Mouse (Mus musculus): ENCODE results near the gene Ccdc96. TPM values are rescaled to one million over a fixed set of nuclear protein-coding genes. Genes with fewer than 3 reads are reported as not detected.
A peak's percentile ranks its signal among the peaks of the same experiment; 100 is the strongest.

The Ccdc96 gene
- total RNA-seq (2014; rRNA removed) (not detected in 2 replicates), polyA plus RNA-seq (2012; rRNA removed) (0.10 TPM in 1 of 2 replicates, not detected in the other)

DNA sequence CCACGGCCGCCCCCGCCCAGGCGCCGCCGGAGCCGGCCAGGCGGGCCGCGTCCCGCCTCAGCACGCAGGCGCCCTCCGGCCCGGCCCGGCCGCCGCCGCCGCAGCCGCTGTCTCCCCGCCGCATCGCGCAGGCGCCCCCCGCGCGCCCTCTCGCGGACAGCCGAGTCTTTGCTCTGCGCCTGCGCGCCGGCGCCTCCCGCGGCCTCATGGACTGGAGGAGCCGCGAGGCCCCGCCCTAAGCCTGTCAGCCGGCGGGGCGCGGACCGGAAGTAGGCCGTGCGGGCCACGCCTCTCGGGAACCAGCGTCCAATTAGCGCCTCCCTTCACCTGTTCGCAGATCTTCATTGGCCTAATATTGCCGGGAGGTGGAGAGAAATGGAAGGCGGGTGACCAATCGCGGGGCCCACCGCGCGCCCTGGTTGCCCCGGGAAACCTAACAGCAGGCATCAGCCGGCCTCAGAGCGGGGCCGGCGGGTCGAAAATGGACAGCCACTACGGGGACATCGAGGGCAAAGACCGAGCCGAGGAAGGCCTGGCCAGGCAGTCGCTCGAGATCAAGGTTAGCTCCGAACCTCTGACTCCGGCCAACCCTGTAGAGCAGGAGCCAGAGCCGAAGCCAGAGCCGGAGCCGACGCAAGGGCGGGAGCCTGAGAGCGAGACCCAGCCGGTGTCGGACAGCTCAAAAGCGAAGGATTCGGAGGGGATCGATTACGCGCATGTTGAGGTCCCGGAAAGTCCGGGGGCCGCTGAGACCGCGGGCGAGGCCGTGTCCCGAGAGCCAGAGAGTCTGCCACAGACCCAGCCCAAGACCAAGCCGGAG lies at the start of gene Ccdc96, which contains the start of gene Tada2b:
Gene Ccdc96 (plus strand): TSS at position 418 of the 820 bp plus-strand sequence.
Gene Tada2b (minus strand): TSS at position 115 of the 820 bp plus-strand sequence.
- H3K36me3 ChIP-seq (ENCODE audit: control insufficient read depth, insufficient read depth, low read length): no peaks in the 10 kb centered on the region
- peak; percentile 53 for TF ChIP-seq CTCF (IDR thresholded peaks at IDR 0.05; ENCODE audit: low read depth, low read length)
- TF ChIP-seq POLR2A (IDR thresholded peaks at IDR 0.05; ENCODE audit: extremely low read depth, insufficient read depth, low read length): 0 out of 2 replicates have a peak, but pooled peaks have one; percentile 37
- peak within 1 kb of the TSS; percentile 64 for H3K27ac ChIP-seq (replicated peaks; ENCODE audit: insufficient read depth, low read depth, low read length)
- peak; percentile 92 for DNase-seq (ENCODE audit: extremely low read depth, low read depth, low spot score)
- 9% methylated on average over 97 of the region's 97 CpGs for WGBS
- H3K4me3 ChIP-seq (ENCODE audit: insufficient read depth, low read depth, low read length): peak within 1 kb of the TSS; percentile 82
- H3K4me1 ChIP-seq (ENCODE audit: control insufficient read depth, insufficient read depth, low read length): peaks cover 23% of the 10 kb centered on the region
- H3K9ac ChIP-seq (ENCODE audit: low read depth, low read length): peak within 1 kb of the TSS; percentile 96
- peaks cover 37% of the 10 kb centered on the region for H3K79me2 ChIP-seq (ENCODE audit: control insufficient read depth, insufficient read depth, low read length)
- H3K27me3 ChIP-seq (ENCODE audit: control insufficient read depth, insufficient read depth, low read length): no peaks in the 10 kb centered on the region

DNA sequence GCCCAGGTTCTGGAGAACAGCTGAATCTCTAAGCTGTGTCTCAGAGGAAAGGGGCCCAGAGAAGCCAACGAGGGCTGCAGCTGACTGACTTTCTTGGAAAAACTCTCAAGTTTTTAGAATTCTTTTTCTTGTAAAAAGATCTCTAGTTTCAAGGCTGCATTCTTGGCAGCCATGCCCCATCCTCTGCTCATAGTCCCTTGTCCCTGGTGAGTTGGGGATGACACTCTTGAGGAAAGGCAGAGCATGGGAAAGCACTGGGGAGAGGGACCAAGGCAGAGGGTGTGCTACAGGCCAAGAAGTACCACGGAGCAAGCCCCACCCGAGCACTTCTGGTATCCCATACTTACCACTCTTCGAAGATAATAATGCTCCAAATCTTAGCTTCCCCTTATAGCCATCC lies 47.5 kb upstream of the Ccdc96 start:
- no peak for TF ChIP-seq POLR2A (IDR thresholded peaks at IDR 0.05; ENCODE audit: extremely low read depth, insufficient read depth, low read length)
- TF ChIP-seq CTCF (IDR thresholded peaks at IDR 0.05; ENCODE audit: low read depth, low read length): no peak
- H3K36me3 ChIP-seq (ENCODE audit: control insufficient read depth, insufficient read depth, low read length): no peaks in the 10 kb centered on the region
- 66% methylated on average over 4 of the region's 4 CpGs for WGBS
- H3K4me1 ChIP-seq (ENCODE audit: control insufficient read depth, insufficient read depth, low read length): no peaks in the 10 kb centered on the region
- DNase-seq (ENCODE audit: extremely low read depth, low read depth, low spot score): no peak
- H3K27ac ChIP-seq (replicated peaks; ENCODE audit: insufficient read depth, low read depth, low read length): no peak overlapping the region
- H3K27me3 ChIP-seq (ENCODE audit: control insufficient read depth, insufficient read depth, low read length): no peaks in the 10 kb centered on the region
- no peak overlapping the region for H3K4me3 ChIP-seq (ENCODE audit: insufficient read depth, low read depth, low read length)
- H3K9ac ChIP-seq (ENCODE audit: low read depth, low read length): no peak overlapping the region
- no peaks in the 10 kb centered on the region for H3K79me2 ChIP-seq (ENCODE audit: control insufficient read depth, insufficient read depth, low read length)

DNA sequence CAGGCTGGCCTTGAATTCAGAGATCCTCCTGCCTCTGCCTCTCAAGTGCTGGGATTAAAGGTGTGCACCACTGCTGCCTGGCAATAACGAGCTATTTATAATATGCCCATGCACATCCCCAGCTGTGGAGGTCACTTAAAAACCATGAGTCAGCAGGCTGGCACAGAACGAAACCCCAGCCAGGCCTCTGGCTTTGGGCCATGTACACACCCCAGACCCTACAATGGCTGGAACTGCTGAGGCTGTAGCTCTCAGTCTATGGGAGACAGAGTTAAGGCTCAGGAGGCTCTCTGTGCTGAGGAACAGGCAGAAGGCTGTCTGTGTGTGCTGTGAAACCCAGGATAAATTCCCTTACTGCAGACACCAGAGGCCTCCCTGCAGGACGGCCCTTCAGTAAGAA lies 43.6 kb upstream of the Ccdc96 start:
- Histone ChIP-seq H3K9ac (ENCODE audit: low read depth, low read length) (no peak overlapping the region), H3K36me3 (ENCODE audit: control insufficient read depth, insufficient read depth, low read length) (no peaks in the 10 kb centered on the region), H3K4me1 (ENCODE audit: control insufficient read depth, insufficient read depth, low read length) (no peaks in the 10 kb centered on the region), H3K79me2 (ENCODE audit: control insufficient read depth, insufficient read depth, low read length) (no peaks in the 10 kb centered on the region), H3K27ac (replicated peaks; ENCODE audit: insufficient read depth, low read depth, low read length) (no peak overlapping the region), H3K4me3 (ENCODE audit: insufficient read depth, low read depth, low read length) (no peak overlapping the region), H3K27me3 (ENCODE audit: control insufficient read depth, insufficient read depth, low read length) (no peaks in the 10 kb centered on the region)
- no peak for DNase-seq (ENCODE audit: extremely low read depth, low read depth, low spot score)
- WGBS: 72% methylated on average over 3 of the region's 3 CpGs
- no peak for TF ChIP-seq CTCF (IDR thresholded peaks at IDR 0.05; ENCODE audit: low read depth, low read length)
- TF ChIP-seq POLR2A (IDR thresholded peaks at IDR 0.05; ENCODE audit: extremely low read depth, insufficient read depth, low read length): no peak

DNA sequence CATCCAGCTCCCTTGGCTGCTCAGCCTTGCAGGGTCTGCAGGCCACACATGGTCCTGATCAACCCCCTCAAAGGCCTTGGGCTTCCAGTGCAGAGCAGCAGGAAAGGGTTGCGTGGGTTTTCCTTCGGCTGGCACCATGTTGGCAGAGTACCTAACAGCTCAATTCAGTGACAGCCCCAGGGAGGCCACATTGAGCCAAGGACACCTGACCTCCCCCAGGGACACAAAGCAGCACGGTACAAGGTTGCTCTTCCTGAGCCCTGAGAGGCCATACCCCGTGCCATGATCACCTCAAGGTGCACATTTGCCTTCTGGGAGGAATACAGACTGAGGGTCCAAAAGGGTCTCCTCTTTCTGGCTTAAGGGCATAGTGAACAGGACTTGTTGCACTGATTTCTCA lies 39.8 kb upstream of the Ccdc96 start:
- Histone ChIP-seq H3K4me1 (ENCODE audit: control insufficient read depth, insufficient read depth, low read length) (no peaks in the 10 kb centered on the region), H3K27ac (replicated peaks; ENCODE audit: insufficient read depth, low read depth, low read length) (no peak overlapping the region), H3K79me2 (ENCODE audit: control insufficient read depth, insufficient read depth, low read length) (no peaks in the 10 kb centered on the region), H3K36me3 (ENCODE audit: control insufficient read depth, insufficient read depth, low read length) (no peaks in the 10 kb centered on the region), H3K9ac (ENCODE audit: low read depth, low read length) (no peak overlapping the region), H3K4me3 (ENCODE audit: insufficient read depth, low read depth, low read length) (no peak overlapping the region), H3K27me3 (ENCODE audit: control insufficient read depth, insufficient read depth, low read length) (no peaks in the 10 kb centered on the region)
- WGBS: 47% methylated on average over 4 of the region's 4 CpGs
- no peak for DNase-seq (ENCODE audit: extremely low read depth, low read depth, low spot score)
- TF ChIP-seq POLR2A (IDR thresholded peaks at IDR 0.05; ENCODE audit: extremely low read depth, insufficient read depth, low read length) (no peak), CTCF (IDR thresholded peaks at IDR 0.05; ENCODE audit: low read depth, low read length) (no peak)

DNA sequence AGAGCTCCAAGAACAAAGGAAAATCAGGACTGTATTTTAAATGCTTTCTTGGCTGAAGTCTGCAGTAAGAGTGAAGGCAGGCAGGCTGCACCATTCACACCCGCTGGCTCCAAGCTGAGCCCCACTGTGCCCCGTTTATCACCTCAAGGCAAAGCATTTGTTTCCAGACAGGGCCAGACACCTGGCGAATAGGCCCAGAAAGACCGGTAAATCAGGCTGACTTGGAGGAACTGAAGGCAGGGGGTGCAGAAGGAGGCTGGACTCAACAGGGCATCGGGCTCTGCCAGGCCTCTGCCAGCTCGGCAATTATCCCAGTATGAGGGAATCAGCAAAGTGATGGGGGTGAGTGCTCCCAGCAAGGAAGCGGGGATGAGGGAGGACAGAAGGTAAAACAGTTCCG lies 39.4 kb upstream of the Ccdc96 start:
- H3K27me3 ChIP-seq (ENCODE audit: control insufficient read depth, insufficient read depth, low read length): no peaks in the 10 kb centered on the region
- no peak for DNase-seq (ENCODE audit: extremely low read depth, low read depth, low spot score)
- WGBS: 53% methylated on average over 8 of the region's 8 CpGs
- no peak overlapping the region for H3K27ac ChIP-seq (replicated peaks; ENCODE audit: insufficient read depth, low read depth, low read length)
- no peaks in the 10 kb centered on the region for H3K4me1 ChIP-seq (ENCODE audit: control insufficient read depth, insufficient read depth, low read length)
- no peaks in the 10 kb centered on the region for H3K79me2 ChIP-seq (ENCODE audit: control insufficient read depth, insufficient read depth, low read length)
- no peaks in the 10 kb centered on the region for H3K36me3 ChIP-seq (ENCODE audit: control insufficient read depth, insufficient read depth, low read length)
- no peak overlapping the region for H3K9ac ChIP-seq (ENCODE audit: low read depth, low read length)
- TF ChIP-seq POLR2A (IDR thresholded peaks at IDR 0.05; ENCODE audit: extremely low read depth, insufficient read depth, low read length): no peak
- no peak for TF ChIP-seq CTCF (IDR thresholded peaks at IDR 0.05; ENCODE audit: low read depth, low read length)
- no peak overlapping the region for H3K4me3 ChIP-seq (ENCODE audit: insufficient read depth, low read depth, low read length)

All from liver, adult 2 months (tissue).